In the genomic region with DNA sequence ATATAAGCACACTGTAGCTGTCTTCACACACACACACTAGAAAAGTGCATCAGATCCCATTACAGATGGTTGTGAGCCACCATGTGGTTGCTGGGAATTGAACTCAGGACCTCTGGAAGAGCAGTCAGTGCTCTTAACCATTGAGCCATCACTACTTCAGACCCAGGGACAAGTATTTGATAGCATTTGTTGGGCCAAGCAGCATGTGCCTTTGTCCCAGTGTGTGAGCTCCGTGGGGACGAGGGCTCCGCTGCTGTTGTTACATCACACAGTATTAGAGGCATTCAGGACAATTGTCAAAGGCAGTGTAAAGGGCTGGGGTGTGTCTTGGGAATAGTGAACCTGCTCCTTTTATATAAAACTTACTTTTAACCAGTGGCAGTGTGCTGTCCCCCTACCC, we compare ENCODE assay signal across 23 mouse cellular contexts.
"Had no signal": no experiment of that assay in that cellular context is flagged by ENCODE, and none has a peak within 500 bp of the region (broad histone marks: within the 10 kb centered on the region; RNA-seq: fewer than 3 reads in every experiment).

No protein-coding gene starts in this region.

- H3K4me2 ChIP-seq: limb, embryonic 13.5 days; liver, embryonic 12.5 days; liver, embryonic 15.5 days; lung, embryonic 15.5 days; midbrain, embryonic 12.5 days; midbrain, embryonic 15.5 days; neural tube, embryonic 12.5 days; neural tube, embryonic 15.5 days had no signal

- H3K27ac ChIP-seq: kidney, postnatal 0 days; layer of hippocampus, adult 2 months; limb, embryonic 10.5 days; limb, embryonic 13.5 days; liver, embryonic 12.5 days; liver, embryonic 15.5 days; lung, embryonic 15.5 days; midbrain, embryonic 12.5 days; midbrain, embryonic 15.5 days; neural tube, embryonic 12.5 days; neural tube, embryonic 15.5 days; stomach, postnatal 0 days had no signal

- DNase-seq: kidney, adult 2 months; kidney, postnatal 25 days; layer of hippocampus, adult 9-11 months; liver; lung, adult 18-20 months; lung, postnatal 10 days; lung, postnatal 4 days; right cerebral cortex, postnatal 14 days; right cerebral cortex, postnatal 4 days; thymus, adult 18-20 months; thymus, postnatal 36 days had no signal

- H3K36me3 ChIP-seq: limb, embryonic 10.5 days; limb, embryonic 13.5 days; liver, embryonic 12.5 days; liver, embryonic 15.5 days; lung, embryonic 15.5 days; midbrain, embryonic 12.5 days; midbrain, embryonic 15.5 days; neural tube, embryonic 12.5 days; neural tube, embryonic 15.5 days had no signal

- H3K9ac ChIP-seq: limb, embryonic 13.5 days; liver, embryonic 12.5 days; liver, embryonic 15.5 days; lung, embryonic 15.5 days; midbrain, embryonic 12.5 days; midbrain, embryonic 15.5 days; neural tube, embryonic 12.5 days; neural tube, embryonic 15.5 days had no signal

- H3K4me1 ChIP-seq: midbrain, embryonic 12.5 days; neural tube, embryonic 12.5 days had no signal

- H3K9me3 ChIP-seq: limb, embryonic 10.5 days; limb, embryonic 13.5 days; liver, embryonic 12.5 days; liver, embryonic 15.5 days; lung, embryonic 15.5 days; midbrain, embryonic 12.5 days; midbrain, embryonic 15.5 days; neural tube, embryonic 12.5 days; neural tube, embryonic 15.5 days had no signal

- ATAC-seq: liver, embryonic 12.5 days; midbrain, embryonic 15.5 days had no signal

- H3K4me3 ChIP-seq: layer of hippocampus, adult 2 months; limb, embryonic 10.5 days; limb, embryonic 13.5 days; liver, embryonic 12.5 days; liver, embryonic 15.5 days; lung, embryonic 15.5 days; midbrain, embryonic 12.5 days; midbrain, embryonic 15.5 days; neural tube, embryonic 12.5 days; neural tube, embryonic 15.5 days had no signal

- H3K27me3 ChIP-seq: limb, embryonic 13.5 days; lung, embryonic 15.5 days; midbrain, embryonic 15.5 days; neural tube, embryonic 12.5 days; neural tube, embryonic 15.5 days had no signal
